Mouse (Mus musculus): Measurements from ENCODE around the gene Pfkfb4.

DNA sequence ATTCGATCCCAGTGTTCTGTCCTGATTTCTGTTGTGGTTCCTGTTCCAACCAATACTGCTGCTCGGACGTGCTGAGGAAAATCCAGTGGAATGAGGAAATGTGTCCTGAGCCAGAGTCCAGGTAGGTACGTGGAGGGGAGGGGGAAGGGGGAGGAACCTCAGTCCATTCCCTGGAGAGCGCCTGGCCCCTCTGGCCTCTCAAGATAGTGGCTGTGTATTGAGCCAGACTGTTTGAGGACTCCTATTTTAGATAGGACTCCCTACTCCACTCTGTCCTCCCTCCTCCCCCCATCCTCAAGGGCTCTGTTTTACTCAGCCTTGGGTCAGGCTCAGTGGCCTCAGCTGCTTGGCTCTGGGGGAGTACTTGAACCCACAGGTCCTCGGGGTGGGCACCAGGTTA is 49.3 kb downstream of the Pfkfb4 start:
- TF ChIP-seq MAX (IDR thresholded peaks at IDR 0.05; ENCODE audit: low read depth) (no peak), POLR2A (IDR thresholded peaks at IDR 0.05; ENCODE audit: insufficient read length, low read depth) (no peak), E2F4 (IDR thresholded peaks at IDR 0.05; ENCODE audit: insufficient read depth) (no peak), POLR2AphosphoS2 (IDR thresholded peaks at IDR 0.05; ENCODE audit: insufficient read length, low read depth) (no peak), REST (IDR thresholded peaks at IDR 0.05; ENCODE audit: insufficient read depth, insufficient read length) (no peak), MYOG (IDR thresholded peaks at IDR 0.05; ENCODE audit: control insufficient read depth in 1 of 3, insufficient read depth in 1 of 3, insufficient read length in 2 of 3, low read depth in 2 of 3) (no peak), MYOD1 (IDR thresholded peaks at IDR 0.05; ENCODE audit: control insufficient read depth in 1 of 3, insufficient read length in 2 of 3, low read depth in 2 of 3) (no peak), CEBPB (IDR thresholded peaks at IDR 0.05; ENCODE audit: insufficient read depth, poor library complexity, severe bottlenecking) (no peak), USF1 (IDR thresholded peaks at IDR 0.05; ENCODE audit: low read depth) (no peak)
